ENCODE assay signal across 26 mouse cellular contexts in genomic region chr17:49681410-49681809, GRCm38 (mm10).
A peak's percentile ranks its signal among the peaks of the same experiment; 100 is the strongest.
DNase-seq lines count a peak whose midpoint lies in the region; ATAC-seq lines count a peak whose summit lies in the region.
"Had no signal": no experiment of that assay in that cellular context is flagged by ENCODE, and none has a peak within 500 bp of the region (broad histone marks: within the 10 kb centered on the region; RNA-seq: fewer than 3 reads in every experiment).

No protein-coding gene starts in this region.

- H3K27me3 ChIP-seq in hindbrain, embryonic 12.5 days: no peaks in the 10 kb centered on the region
- no peaks in the 10 kb centered on the region for H3K27me3 ChIP-seq in hindbrain, embryonic 13.5 days
- H3K27me3 ChIP-seq: embryonic facial prominence, embryonic 12.5 days; heart, embryonic 13.5 days; hindbrain, embryonic 15.5 days; lung, embryonic 15.5 days; midbrain, embryonic 12.5 days had no signal

- no peak overlapping the region for H3K4me3 ChIP-seq in hindbrain, embryonic 12.5 days
- no peak overlapping the region for H3K4me3 ChIP-seq in hindbrain, embryonic 13.5 days
- H3K4me3 ChIP-seq: embryonic facial prominence, embryonic 12.5 days; forebrain, embryonic 10.5 days; heart, embryonic 13.5 days; hindbrain, embryonic 15.5 days; layer of hippocampus, adult 2 months; left cerebral cortex, adult 2 months; lung, embryonic 15.5 days; midbrain, embryonic 12.5 days had no signal

- H3K9me3 ChIP-seq in hindbrain, embryonic 12.5 days (replicated peaks): no peaks in the 10 kb centered on the region; the same call in 1 of the 2 replicates
- no peaks in the 10 kb centered on the region for H3K9me3 ChIP-seq in hindbrain, embryonic 13.5 days
- H3K9me3 ChIP-seq: embryonic facial prominence, embryonic 12.5 days; forebrain, embryonic 10.5 days; heart, embryonic 13.5 days; hindbrain, embryonic 15.5 days; lung, embryonic 15.5 days; midbrain, embryonic 12.5 days had no signal

- H3K36me3 ChIP-seq in hindbrain, embryonic 12.5 days: no peaks in the 10 kb centered on the region
- H3K36me3 ChIP-seq in hindbrain, embryonic 13.5 days: no peaks in the 10 kb centered on the region
- H3K36me3 ChIP-seq: embryonic facial prominence, embryonic 12.5 days; forebrain, embryonic 10.5 days; hindbrain, embryonic 15.5 days; lung, embryonic 15.5 days; midbrain, embryonic 12.5 days had no signal

- intact Hi-C loops in left cerebral cortex, postnatal 4 days (cut with DNase I): no loop called here

- H3K4me2 ChIP-seq in hindbrain, embryonic 12.5 days (replicated peaks): no peak overlapping the region
- no peak overlapping the region for H3K4me2 ChIP-seq in hindbrain, embryonic 13.5 days
- H3K4me2 ChIP-seq: embryonic facial prominence, embryonic 12.5 days; heart, embryonic 13.5 days; hindbrain, embryonic 15.5 days; liver, embryonic 11.5 days; lung, embryonic 15.5 days; midbrain, embryonic 12.5 days had no signal

- no peak overlapping the region for H3K27ac ChIP-seq in hindbrain, embryonic 12.5 days
- no peak overlapping the region for H3K27ac ChIP-seq in hindbrain, embryonic 13.5 days
- H3K27ac ChIP-seq: heart, embryonic 13.5 days; hindbrain, embryonic 15.5 days; layer of hippocampus, adult 2 months; left cerebral cortex, adult 2 months; lung, embryonic 15.5 days; midbrain, embryonic 12.5 days had no signal

- H3K9ac ChIP-seq in hindbrain, embryonic 12.5 days: no peak overlapping the region
- H3K9ac ChIP-seq in hindbrain, embryonic 13.5 days: no peak overlapping the region
- H3K9ac ChIP-seq: embryonic facial prominence, embryonic 12.5 days; heart, embryonic 13.5 days; hindbrain, embryonic 15.5 days; lung, embryonic 15.5 days; midbrain, embryonic 12.5 days had no signal

- H3K4me1 ChIP-seq in hindbrain, embryonic 12.5 days: peaks cover 7% of the 10 kb centered on the region; the same call in 1 of the 2 replicates
- 0 out of 2 replicates have a peak, but pooled peaks cover 6% of the 10 kb centered on the region for H3K4me1 ChIP-seq in hindbrain, embryonic 13.5 days (replicated peaks)
- H3K4me1 ChIP-seq: hindbrain, embryonic 15.5 days; lung, embryonic 15.5 days; midbrain, embryonic 12.5 days had no signal

- peak; percentile 52 for ATAC-seq in hindbrain, embryonic 12.5 days (ENCODE audit: low FRiP score)
- ATAC-seq in hindbrain, embryonic 13.5 days (ENCODE audit: low FRiP score): no peak
- ATAC-seq: forebrain, embryonic 16.5 days had no signal

- WGBS in hindbrain, embryonic 12.5 days: 31% methylated on average over 8 of the region's 8 CpGs
- 27% methylated on average over 8 of the region's 8 CpGs for WGBS in hindbrain, embryonic 13.5 days

- peak; percentile 44 for DNase-seq in embryo, embryonic 10 days (ENCODE audit: low spot score)
- no peak for DNase-seq in embryo, embryonic 9.5 days (ENCODE audit: extremely low spot score)
- peak; percentile 32 for DNase-seq in embryo, embryonic 10.5 days (ENCODE audit: low spot score)
- DNase-seq in retina, embryonic 14.5 days (ENCODE audit: low spot score): peak; percentile 73
- no peak for DNase-seq in left cerebral cortex, postnatal 4 days
- no peak for DNase-seq in cerebellum, adult 18-20 months
- DNase-seq: adrenal gland, postnatal 10 days; cerebellum, adult 9-10 months; heart, postnatal 14 days; kidney, adult 18-20 months; kidney, postnatal 36 days; lung, postnatal 36 days; thymus, adult 2 months; thymus, postnatal 36 days had no signal

Comparison
In these comparisons a context has a peak if more than half of its experiments do, and no peak if none do; other contexts are left out.
1. DNase-seq: peak in embryo, embryonic 10 days (single experiment), embryo, embryonic 10.5 days (single experiment) and retina, embryonic 14.5 days (single experiment); none in embryo, embryonic 9.5 days (single experiment), left cerebral cortex, postnatal 4 days (single experiment) and cerebellum, adult 18-20 months (0 of 2).